Comparison of ENCODE assay signal across 8 mouse cellular contexts in genomic region chr3:93520330-93521193, GRCm38 (mm10). TPM values are rescaled to one million over a fixed set of nuclear protein-coding genes. Genes with fewer than 3 reads are reported as not detected.
DNase-seq lines count a peak whose midpoint lies in the region; ATAC-seq and TF ChIP-seq lines count a peak whose summit lies in the region.

TSS of gene S100a11 (plus strand) at chr3:93520488.

- peak in 1 of 2 experiments; percentile 2 for DNase-seq in layer of hippocampus, postnatal 14 days (ENCODE audit: low spot score in 2 of 2)
- DNase-seq in layer of hippocampus, adult 18-20 months (ENCODE audit: low spot score in 2 of 2), result no peak
- DNase-seq in embryo, embryonic 10.5 days (ENCODE audit: low spot score), result peak; percentile 77
- peak; percentile 75 for DNase-seq in neural tube, embryonic 11.5 days (ENCODE audit: low spot score)
- DNase-seq in thymus, adult 2 months, result peak; percentile 47

- peak within 1 kb of the TSS; percentile 60 for H3K4me2 ChIP-seq in intestine, embryonic 16.5 days (ENCODE audit: low read depth, low read length)
- H3K4me2 ChIP-seq in liver, embryonic 16.5 days (ENCODE audit: low read depth, low read length), result peak within 1 kb of the TSS; percentile 65
- H3K4me2 ChIP-seq in neural tube, embryonic 11.5 days (ENCODE audit: low read depth), result peak within 1 kb of the TSS; percentile 76

- no peaks in the 10 kb centered on the region for H3K9me3 ChIP-seq in intestine, embryonic 16.5 days (ENCODE audit: control insufficient read depth, low read length)
- H3K9me3 ChIP-seq in liver, embryonic 16.5 days (replicated peaks; ENCODE audit: control insufficient read depth, low read length), result no peaks in the 10 kb centered on the region
- no peaks in the 10 kb centered on the region for H3K9me3 ChIP-seq in neural tube, embryonic 11.5 days (ENCODE audit: control insufficient read depth, low read length)

- H3K27ac ChIP-seq in intestine, embryonic 16.5 days (ENCODE audit: low read length), result peak within 1 kb of the TSS; percentile 85
- peak within 1 kb of the TSS; percentile 58 for H3K27ac ChIP-seq in liver, embryonic 16.5 days (ENCODE audit: low read length)
- no peak within 1 kb of the TSS for H3K27ac ChIP-seq in neural tube, embryonic 11.5 days (ENCODE audit: low read depth, low read length)
- peak within 1 kb of the TSS; percentile 6; the same call in 1 of the 2 replicates for H3K27ac ChIP-seq in thymus, adult 2 months (ENCODE audit: control insufficient read depth, insufficient read depth, low read length)

- peak within 1 kb of the TSS; percentile 83 for H3K9ac ChIP-seq in intestine, embryonic 16.5 days (ENCODE audit: low read depth, low read length)
- H3K9ac ChIP-seq in liver, embryonic 16.5 days (ENCODE audit: low read depth, low read length), result peak within 1 kb of the TSS; percentile 58
- H3K9ac ChIP-seq in neural tube, embryonic 11.5 days (ENCODE audit: low read length), result peak within 1 kb of the TSS; percentile 57

- H3K4me3 ChIP-seq in intestine, embryonic 16.5 days (ENCODE audit: low read length), result peak within 1 kb of the TSS; percentile 75
- peak within 1 kb of the TSS; percentile 58 for H3K4me3 ChIP-seq in liver, embryonic 16.5 days (ENCODE audit: low read depth, low read length)
- peak within 1 kb of the TSS; percentile 48 for H3K4me3 ChIP-seq in neural tube, embryonic 11.5 days (ENCODE audit: low read depth, low read length)
- H3K4me3 ChIP-seq in thymus, adult 2 months (ENCODE audit: control insufficient read depth, insufficient read depth, low read length), result peak within 1 kb of the TSS; percentile 59

- H3K27me3 ChIP-seq in intestine, embryonic 16.5 days (replicated peaks; ENCODE audit: control insufficient read depth, insufficient read depth, low read length), result no peaks in the 10 kb centered on the region
- H3K27me3 ChIP-seq in liver, embryonic 16.5 days (ENCODE audit: control insufficient read depth, insufficient read depth, low read depth, low read length), result no peaks in the 10 kb centered on the region
- no peaks in the 10 kb centered on the region for H3K27me3 ChIP-seq in neural tube, embryonic 11.5 days (ENCODE audit: control insufficient read depth, insufficient read depth, low read length)
- no peaks in the 10 kb centered on the region for H3K27me3 ChIP-seq in thymus, adult 2 months (ENCODE audit: control insufficient read depth, insufficient read depth, low read length)

- H3K4me1 ChIP-seq in intestine, embryonic 16.5 days (ENCODE audit: control insufficient read depth, insufficient read depth, low read length), result peaks cover 12% of the 10 kb centered on the region
- H3K4me1 ChIP-seq in liver, embryonic 16.5 days (ENCODE audit: control insufficient read depth, low read depth, low read length), result no peaks in the 10 kb centered on the region; the same call in 1 of the 2 replicates
- no peaks in the 10 kb centered on the region for H3K4me1 ChIP-seq in neural tube, embryonic 11.5 days (ENCODE audit: control insufficient read depth, insufficient read depth, low read length)
- H3K4me1 ChIP-seq in thymus, adult 2 months (replicated peaks; ENCODE audit: control insufficient read depth, insufficient read depth, low read length), result peaks cover 3% of the 10 kb centered on the region; the same call in 1 of the 2 replicates

- WGBS in intestine, embryonic 16.5 days, result under 1% methylated on average over 38 of the region's 38 CpGs
- WGBS in liver, embryonic 16.5 days (ENCODE audit: insufficient replicate concordance), result under 1% methylated on average over 37 of the region's 38 CpGs
- WGBS in neural tube, embryonic 11.5 days, result under 1% methylated on average over 38 of the region's 38 CpGs
- WGBS in thymus, adult 2 months, result 2% methylated on average over 38 of the region's 38 CpGs

- TF ChIP-seq CTCF in thymus, adult 2 months (IDR thresholded peaks at IDR 0.05; ENCODE audit: borderline replicate concordance, control insufficient read depth, extremely low read depth, insufficient read depth, low read length, poor library complexity), result no peak

- H3K36me3 ChIP-seq in intestine, embryonic 16.5 days (ENCODE audit: control insufficient read depth, insufficient read depth, low read length), result 0 out of 2 replicates have a peak, but pooled peaks cover 3% of the 10 kb centered on the region
- H3K36me3 ChIP-seq in liver, embryonic 16.5 days (ENCODE audit: control insufficient read depth, insufficient read depth), result no peaks in the 10 kb centered on the region
- no peaks in the 10 kb centered on the region for H3K36me3 ChIP-seq in neural tube, embryonic 11.5 days (ENCODE audit: control insufficient read depth, insufficient read depth, low read length)
- H3K36me3 ChIP-seq in thymus, adult 2 months (ENCODE audit: control insufficient read depth, insufficient read depth, low read length), result no peaks in the 10 kb centered on the region

- TF ChIP-seq POLR2A in thymus, adult 2 months (IDR thresholded peaks at IDR 0.05; ENCODE audit: control insufficient read depth, extremely low read depth, insufficient read depth, low read length, poor library complexity), result peak; percentile 47; the same call in 1 of the 2 replicates

- ATAC-seq in granulocyte monocyte progenitor cell, adult 5-6 weeks (replicated peaks; ENCODE audit: poor library complexity, severe bottlenecking), result peak; percentile 75
- ATAC-seq in intestine, embryonic 16.5 days, result peak; percentile 95
- ATAC-seq in liver, embryonic 16.5 days (ENCODE audit: low read depth), result peak; percentile 90
- ATAC-seq in neural tube, embryonic 11.5 days (ENCODE audit: insufficient read depth, low FRiP score, low TSS enrichment), result peak; percentile 91

RNA-seq across cellular contexts. Expression of gene S100a11, which starts in this region (rescaled TPM):
- total RNA-seq in layer of hippocampus, postnatal 14 days (2021), result 10 to 100 TPM; 11.8 to 17.4 TPM
- 1 to 10 TPM; 7.1 to 8.3 TPM for total RNA-seq in layer of hippocampus, adult 18-20 months (2021)
- total RNA-seq in granulocyte monocyte progenitor cell, adult 5-6 weeks (2014; fragmentation: Nextera tagmentation), result 1,372 and 1,648 TPM in 2 replicates
- 77.7 and 97.8 TPM in 2 replicates for total RNA-seq in granulocyte monocyte progenitor cell, adult 5-6 weeks (2017)
- polyA plus RNA-seq in intestine, embryonic 16.5 days (2015; fragmentation: Nextera tagmentation; extraction: Ambion mirVana), result 711 and 730 TPM in 2 replicates
- polyA plus RNA-seq in liver, embryonic 16.5 days (2015; fragmentation: Nextera tagmentation; extraction: Ambion mirVana), result 195 and 219 TPM in 2 replicates
- 282 and 313 TPM in 2 replicates for polyA plus RNA-seq in neural tube, embryonic 11.5 days (2014; fragmentation: Nextera tagmentation; extraction: Ambion mirVana)
- polyA plus RNA-seq in thymus, adult 2 months (2012; rRNA removed), result 134 and 151 TPM in 2 replicates

Comparison
In these comparisons a context has a peak if more than half of its experiments do, and no peak if none do; other contexts are left out.
1. RNA of gene S100a11 (total RNA-seq): 77.7 to 1,648 TPM in granulocyte monocyte progenitor cell, adult 5-6 weeks; 11.8 to 17.4 TPM in layer of hippocampus, postnatal 14 days and 7.1 to 8.3 TPM in layer of hippocampus, adult 18-20 months; every median in the first group is over 4 times any median in the second.
2. DNase-seq: peak in embryo, embryonic 10.5 days (single experiment), neural tube, embryonic 11.5 days (single experiment) and thymus, adult 2 months (single experiment); none in layer of hippocampus, adult 18-20 months (0 of 2).
3. Peak in every context shown above with its lines, with median percentiles within 50 percentile points of each other: ATAC-seq, H3K4me2 ChIP-seq, H3K4me3 ChIP-seq and H3K9ac ChIP-seq.